Mouse (Mus musculus) spleen, adult 2 months (tissue): ENCODE measurements around the gene Fcgrt.

Source experiments
- CTCF ChIP-seq: fragments of 200-500 bp; IDR thresholded peaks from 2 replicates; pipeline ENCODE4 v1.5.1; 2011; ENCODE audit warnings: mild to moderate bottlenecking, inconsistent platforms; ENCODE audit not compliant: insufficient read depth, insufficient read length, insufficient replicate concordance; ENCODE audit errors: extremely low read depth
- POLR2A ChIP-seq: fragments of 200-500 bp; IDR thresholded peaks from 2 replicates; pipeline ENCODE4 v1.6.1; 2011; ENCODE audit warnings: low read depth, low read length, inconsistent platforms

DNA sequence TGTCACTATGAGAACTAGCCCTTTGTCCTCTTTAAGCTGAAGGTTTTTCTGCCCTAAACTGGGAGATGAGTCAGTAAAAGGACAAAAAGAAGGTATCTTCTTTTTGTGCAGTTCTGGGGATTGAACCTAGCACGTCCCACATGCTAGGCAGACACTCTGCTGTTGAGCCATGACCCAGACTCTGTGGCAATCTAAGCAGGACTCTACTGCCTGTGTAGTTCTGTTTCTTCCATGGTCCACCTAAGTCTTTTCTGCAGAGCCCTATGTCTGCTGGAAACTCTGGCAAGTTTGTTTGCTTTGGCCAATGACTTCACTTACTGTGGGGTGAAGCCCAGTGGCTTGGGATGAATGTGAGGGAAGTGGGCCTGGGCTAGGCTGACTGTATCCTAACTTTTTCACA, 34.8 kb upstream of the Fcgrt start:
- no peak for TF ChIP-seq POLR2A
- TF ChIP-seq CTCF = no peak
